ENCODE assay signal across 12 mouse cellular contexts in genomic region chr17:17830731-17831130, GRCm38 (mm10). TPM values are rescaled to one million over a fixed set of nuclear protein-coding genes. Genes with fewer than 3 reads are reported as not detected.
A peak's percentile ranks its signal among the peaks of the same experiment; 100 is the strongest.
DNase-seq lines count a peak whose midpoint lies in the region; ATAC-seq lines count a peak whose summit lies in the region.
"Had no signal": no experiment of that assay in that cellular context is flagged by ENCODE, and none has a peak within 500 bp of the region (broad histone marks: within the 10 kb centered on the region; RNA-seq: fewer than 3 reads in every experiment).

No protein-coding gene starts in this region.

- no peak for DNase-seq in heart, postnatal 4 days
- no peak for DNase-seq in forebrain, embryonic 14.5 days (ENCODE audit: low spot score)
- no peak for DNase-seq in midbrain, embryonic 10.5 days (ENCODE audit: low spot score)
- DNase-seq in right cerebral cortex, adult 18-20 months, result no peak
- DNase-seq in left cerebral cortex, adult 8-10 months (ENCODE audit: low spot score in 2 of 2), result no peak
- DNase-seq in retina, embryonic 14.5 days (ENCODE audit: low spot score), result no peak
- DNase-seq: adrenal gland, postnatal 10 days; liver, embryonic 13.5 days; retina, postnatal 1 day had no signal

- H3K27me3 ChIP-seq in heart, embryonic 14.5 days (ENCODE audit: control insufficient read depth, insufficient read depth, low read length), result no peaks in the 10 kb centered on the region
- H3K27me3 ChIP-seq in forebrain, embryonic 14.5 days (replicated peaks; ENCODE audit: control insufficient read depth, insufficient read depth, low read length), result no peaks in the 10 kb centered on the region
- no peaks in the 10 kb centered on the region for H3K27me3 ChIP-seq in midbrain, embryonic 10.5 days (ENCODE audit: low read depth, poor library complexity, severe bottlenecking)

- peaks cover 16 to 54% of the 10 kb centered on the region in 2 experiments for H3K4me1 ChIP-seq in heart, embryonic 14.5 days (ENCODE audit: control insufficient read depth in 2 of 2, insufficient read depth in 2 of 2, low read length in 2 of 2)
- H3K4me1 ChIP-seq in brown adipose tissue, adult 24 weeks (ENCODE audit: control insufficient read depth, insufficient read depth, insufficient read length, low read length), result 0 out of 2 replicates have a peak, but pooled peaks cover 5% of the 10 kb centered on the region
- peaks cover 35% of the 10 kb centered on the region for H3K4me1 ChIP-seq in forebrain, embryonic 14.5 days (ENCODE audit: control insufficient read depth, insufficient read depth, low read length)
- peaks cover 56% of the 10 kb centered on the region for H3K4me1 ChIP-seq in midbrain, embryonic 10.5 days

- no peak overlapping the region for H3K9ac ChIP-seq in heart, embryonic 14.5 days (ENCODE audit: low read length)
- H3K9ac ChIP-seq in forebrain, embryonic 14.5 days (ENCODE audit: low read length), result peak overlapping the region; percentile 97
- H3K9ac ChIP-seq: liver, embryonic 13.5 days had no signal

- WGBS in heart, embryonic 14.5 days, result 74% methylated on average over 7 of the region's 7 CpGs
- 84% methylated on average over 7 of the region's 7 CpGs for WGBS in forebrain, embryonic 14.5 days
- 78% methylated on average over 7 of the region's 7 CpGs for WGBS in midbrain, embryonic 10.5 days

- H3K4me2 ChIP-seq in heart, embryonic 14.5 days (ENCODE audit: low read length), result peak overlapping the region; percentile 84
- H3K4me2 ChIP-seq in forebrain, embryonic 14.5 days (ENCODE audit: low read length), result peak overlapping the region; percentile 58

- ATAC-seq in heart, embryonic 14.5 days (ENCODE audit: insufficient number of reproducible peaks, insufficient read depth, low FRiP score, low read depth), result no peak
- ATAC-seq in forebrain, embryonic 14.5 days, result no peak

- H3K36me3 ChIP-seq in heart, embryonic 14.5 days (ENCODE audit: control insufficient read depth, insufficient read depth, low read length), result peaks cover 38% of the 10 kb centered on the region
- peaks cover 26% of the 10 kb centered on the region for H3K36me3 ChIP-seq in forebrain, embryonic 14.5 days (ENCODE audit: control insufficient read depth, insufficient read depth, low read length)
- H3K36me3 ChIP-seq in midbrain, embryonic 10.5 days, result peaks cover 60% of the 10 kb centered on the region
- H3K36me3 ChIP-seq: liver, embryonic 13.5 days had no signal

- no peak overlapping the region for H3K4me3 ChIP-seq in heart, embryonic 14.5 days (ENCODE audit: control insufficient read depth in 1 of 2, insufficient read depth in 1 of 2, low read depth in 1 of 2, low read length in 2 of 2)
- H3K4me3 ChIP-seq in brown adipose tissue, adult 24 weeks (ENCODE audit: insufficient read depth, low read depth, low read length), result no peak overlapping the region
- H3K4me3 ChIP-seq in forebrain, embryonic 14.5 days (ENCODE audit: low read depth, low read length), result peak overlapping the region; percentile 85
- H3K4me3 ChIP-seq in midbrain, embryonic 10.5 days, result peak overlapping the region; percentile 89

- 0 out of 4 replicates have a peak overlapping the region, but pooled peaks of 1 of the 2 experiments have one; percentile 4 for H3K27ac ChIP-seq in heart, embryonic 14.5 days (replicated peaks in 1 of 2; ENCODE audit: control insufficient read depth in 1 of 2, insufficient read depth in 1 of 2, low read depth in 2 of 2, low read length in 2 of 2)
- 0 out of 2 replicates have a peak overlapping the region, but pooled peaks have one; percentile 19 for H3K27ac ChIP-seq in brown adipose tissue, adult 24 weeks (replicated peaks; ENCODE audit: low read depth, low read length)
- H3K27ac ChIP-seq in forebrain, embryonic 14.5 days (ENCODE audit: low read depth, low read length), result no peak overlapping the region
- H3K27ac ChIP-seq in midbrain, embryonic 10.5 days (replicated peaks), result peak overlapping the region; percentile 99; the same call in 1 of the 2 replicates
- H3K27ac ChIP-seq: liver, embryonic 13.5 days had no signal

- no peaks in the 10 kb centered on the region for H3K9me3 ChIP-seq in heart, embryonic 14.5 days (ENCODE audit: control insufficient read depth, low read length)
- no peaks in the 10 kb centered on the region for H3K9me3 ChIP-seq in forebrain, embryonic 14.5 days (replicated peaks; ENCODE audit: control insufficient read depth, low read length)
- H3K9me3 ChIP-seq in midbrain, embryonic 10.5 days (replicated peaks), result no peaks in the 10 kb centered on the region
- H3K9me3 ChIP-seq: liver, embryonic 13.5 days had no signal

RNA-seq across cellular contexts. Expression of gene Spaca6, which starts 3.8 kb away (rescaled TPM):
- 18.1 and 20.5 TPM in 2 replicates for polyA plus RNA-seq in heart, embryonic 14.5 days (2014; fragmentation: Nextera tagmentation; extraction: Ambion mirVana)
- total RNA-seq in heart, postnatal 4 days (2021), result 10 to 100 TPM; 36.1 to 38.8 TPM
- polyA plus RNA-seq in brown adipose tissue, adult 24 weeks (2012; ENCODE audit: insufficient read depth, insufficient read length, missing spikeins), result 19.4 and 20.7 TPM in 2 replicates
- 5.6 and 10.9 TPM in 2 replicates for polyA plus RNA-seq in forebrain, embryonic 14.5 days (2014; fragmentation: Nextera tagmentation; extraction: Ambion mirVana)
- 38.1 and 46.8 TPM in 2 replicates for polyA plus RNA-seq in midbrain, embryonic 10.5 days (2016; fragmentation: Nextera tagmentation; extraction: Ambion mirVana)
- total RNA-seq in left cerebral cortex, adult 8-10 months (2022), result 10 to 100 TPM; 70.6 to 89.4 (median 76.6) TPM
- total RNA-seq: CH12.LX had no signal

RNA-seq across cellular contexts. Expression of gene Has1, which starts 24.3 kb away (rescaled TPM):
- polyA plus RNA-seq in heart, embryonic 14.5 days (2014; fragmentation: Nextera tagmentation; extraction: Ambion mirVana), result 0.78 and 1.1 TPM in 2 replicates
- total RNA-seq in heart, postnatal 4 days (2021), result 1 to 10 TPM in 1 of 2 experiments, under 1 TPM in 1; 0.55 to 1.4 TPM
- polyA plus RNA-seq in brown adipose tissue, adult 24 weeks (2012; ENCODE audit: insufficient read depth, insufficient read length, missing spikeins), result 1.5 TPM in 1 of 2 replicates, not detected in the other
- 0.39 and 0.53 TPM in 2 replicates for polyA plus RNA-seq in forebrain, embryonic 14.5 days (2014; fragmentation: Nextera tagmentation; extraction: Ambion mirVana)
- polyA plus RNA-seq in midbrain, embryonic 10.5 days (2016; fragmentation: Nextera tagmentation; extraction: Ambion mirVana), result 0.65 and 0.83 TPM in 2 replicates
- 1 to 10 TPM in 2 of 4 experiments, under 1 TPM in 2; 0.74 to 1.6 (median 1.00) TPM for total RNA-seq in left cerebral cortex, adult 8-10 months (2022)
- total RNA-seq: CH12.LX had no signal

RNA-seq across cellular contexts. Expression of gene Fpr1, which starts 53.0 kb away (rescaled TPM):
- 0.15 and 0.20 TPM in 2 replicates for polyA plus RNA-seq in heart, embryonic 14.5 days (2014; fragmentation: Nextera tagmentation; extraction: Ambion mirVana)
- not detected for total RNA-seq in heart, postnatal 4 days (2021)
- polyA plus RNA-seq in brown adipose tissue, adult 24 weeks (2012; ENCODE audit: insufficient read depth, insufficient read length, missing spikeins), result 2.6 TPM in 1 of 2 replicates, not detected in the other
- not detected in 2 replicates for polyA plus RNA-seq in forebrain, embryonic 14.5 days (2014; fragmentation: Nextera tagmentation; extraction: Ambion mirVana)
- polyA plus RNA-seq in midbrain, embryonic 10.5 days (2016; fragmentation: Nextera tagmentation; extraction: Ambion mirVana), result not detected in 2 replicates
- total RNA-seq in left cerebral cortex, adult 8-10 months (2022), result not detected
- total RNA-seq: CH12.LX had no signal

RNA-seq across cellular contexts. Expression of gene Fpr2, which starts 56.9 kb away (rescaled TPM):
- 0.41 TPM in 1 of 2 replicates, not detected in the other for polyA plus RNA-seq in heart, embryonic 14.5 days (2014; fragmentation: Nextera tagmentation; extraction: Ambion mirVana)
- under 1 TPM; 0.24 to 0.41 TPM for total RNA-seq in heart, postnatal 4 days (2021)
- polyA plus RNA-seq in brown adipose tissue, adult 24 weeks (2012; ENCODE audit: insufficient read depth, insufficient read length, missing spikeins), result 1.3 and 1.6 TPM in 2 replicates
- polyA plus RNA-seq in forebrain, embryonic 14.5 days (2014; fragmentation: Nextera tagmentation; extraction: Ambion mirVana), result not detected in 2 replicates
- not detected in 2 replicates for polyA plus RNA-seq in midbrain, embryonic 10.5 days (2016; fragmentation: Nextera tagmentation; extraction: Ambion mirVana)
- not detected for total RNA-seq in left cerebral cortex, adult 8-10 months (2022)
- total RNA-seq: CH12.LX had no signal

RNA-seq across cellular contexts. Expression of gene Fpr3, which starts 56.9 kb away (rescaled TPM):
- polyA plus RNA-seq in heart, embryonic 14.5 days (2014; fragmentation: Nextera tagmentation; extraction: Ambion mirVana), result not detected in 2 replicates
- not detected for total RNA-seq in heart, postnatal 4 days (2021)
- polyA plus RNA-seq in brown adipose tissue, adult 24 weeks (2012; ENCODE audit: insufficient read depth, insufficient read length, missing spikeins), result not detected in 2 replicates
- polyA plus RNA-seq in forebrain, embryonic 14.5 days (2014; fragmentation: Nextera tagmentation; extraction: Ambion mirVana), result not detected in 2 replicates
- not detected in 2 replicates for polyA plus RNA-seq in midbrain, embryonic 10.5 days (2016; fragmentation: Nextera tagmentation; extraction: Ambion mirVana)
- total RNA-seq in left cerebral cortex, adult 8-10 months (2022), result not detected
- total RNA-seq: adrenal gland, postnatal 10 days; CH12.LX had no signal
- polyA plus RNA-seq: liver, embryonic 13.5 days had no signal

Comparison
In these comparisons a context has a peak if more than half of its experiments do, and no peak if none do; other contexts are left out.
1. H3K4me3 ChIP-seq: peak in forebrain, embryonic 14.5 days (single experiment) and midbrain, embryonic 10.5 days (single experiment); none in heart, embryonic 14.5 days (0 of 2) and brown adipose tissue, adult 24 weeks (single experiment).